Mouse (Mus musculus) embryonic facial prominence, embryonic 12.5 days (tissue): ENCODE measurements around the gene Gstm3. TPM values are rescaled to one million over a fixed set of nuclear protein-coding genes. Genes with fewer than 3 reads are reported as not detected.
"Not testable (repeated sequence)": the region's sequence is repeated elsewhere in the genome, so short reads cannot be mapped to it uniquely, and the experiment has no call there.

Experiments used
- ATAC-seq: fragments of 200-750 bp; cut with Nextera tagmentation; 2 replicates; pipeline ENCODE4 v1.8.0; 2017; ENCODE audit not compliant: insufficient number of reproducible peaks, insufficient read depth, low FRiP score, low TSS enrichment
- H3K27ac ChIP-seq: fragments of 300-500 bp; sonication (generic); 2 replicates; pipeline ENCODE4 v1.5.1; 2016; ENCODE audit warnings: mild to moderate bottlenecking
- H3K27me3 ChIP-seq: fragments of 300-500 bp; sonication (generic); 2 replicates; pipeline ENCODE4 v1.6.1; 2016; ENCODE audit warnings: mild to moderate bottlenecking, moderate library complexity
- H3K36me3 ChIP-seq: fragments of 300-500 bp; sonication (generic); 2 replicates; pipeline ENCODE4 v1.6.1; 2016; ENCODE audit warnings: mild to moderate bottlenecking
- H3K4me1 ChIP-seq: fragments of 300-500 bp; sonication (generic); 2 replicates; pipeline ENCODE4 v1.6.1; 2016
- H3K4me2 ChIP-seq: fragments of 300-500 bp; sonication (generic); replicated peaks from 2 replicates; pipeline ENCODE4 v1.6.1; 2016; ENCODE audit warnings: mild to moderate bottlenecking, moderate library complexity
- H3K4me3 ChIP-seq: fragments of 300-500 bp; sonication (generic); 2 replicates; pipeline ENCODE4 v1.5.1; 2016; ENCODE audit warnings: mild to moderate bottlenecking
- H3K9ac ChIP-seq: fragments of 300-500 bp; sonication (generic); 2 replicates; pipeline ENCODE4 v1.6.1; 2016; ENCODE audit warnings: mild to moderate bottlenecking, moderate library complexity
- H3K9me3 ChIP-seq: fragments of 300-500 bp; sonication (generic); 2 replicates; pipeline ENCODE4 v1.6.1; 2016; ENCODE audit warnings: mild to moderate bottlenecking, moderate library complexity
- WGBS: fragments of 180-500 bp; shearing (Covaris S2); methylation state at CpG from one replicate; pipeline ENCODE4 v1.1.7; 2016; 5-methylcytosine and 5-hydroxymethylcytosine counted together
- polyA plus RNA-seq: library from polyadenylated mRNA; unstranded; fragments of >200 nt; fragmentation: Nextera tagmentation; extraction: Ambion mirVana; gene quantifications from 2 replicates; pipeline ENCODE4 v1.2.1, GENCODE M21; 2016

Gene Gstm3
- polyA plus RNA-seq, 1 experiment from 2014 or later, result not detected

DNA sequence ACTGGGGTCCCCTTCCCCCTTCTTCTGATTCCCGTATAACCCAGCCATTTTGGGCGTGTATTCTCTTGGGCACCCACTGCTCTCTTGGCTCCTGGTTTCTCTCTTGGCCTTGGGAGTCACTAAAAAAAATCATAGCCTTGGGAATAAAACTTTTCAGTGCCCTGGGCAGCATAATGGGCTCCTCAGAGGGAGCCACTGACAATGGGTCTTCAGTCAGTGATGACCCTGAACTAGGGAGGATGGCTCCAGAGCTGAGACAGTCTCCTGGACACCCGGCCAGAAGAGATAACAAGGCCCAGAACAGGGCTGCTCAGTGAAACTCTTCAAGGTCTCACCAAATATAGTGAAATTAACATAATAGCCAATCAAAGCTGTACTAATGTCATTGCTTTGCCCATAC lies 29.5 kb upstream of the Gstm3 start:
- Histone ChIP-seq H3K36me3 (no peaks in the 10 kb centered on the region), H3K9ac (no peak overlapping the region), H3K4me2 (no peak overlapping the region), H3K4me1 (no peaks in the 10 kb centered on the region), H3K4me3 (no peak overlapping the region), H3K9me3 (no peaks in the 10 kb centered on the region), H3K27me3 (no peaks in the 10 kb centered on the region), H3K27ac (no peak overlapping the region)
- ATAC-seq, result no peak
- WGBS, result 86% methylated on average over 3 of the region's 3 CpGs

- WGBS, result 84% methylated on average over 4 of the region's 4 CpGs
- Histone ChIP-seq H3K9me3 (no peaks in the 10 kb centered on the region), H3K4me2 (no peak overlapping the region), H3K27me3 (no peaks in the 10 kb centered on the region), H3K4me1 (no peaks in the 10 kb centered on the region), H3K27ac (no peak overlapping the region), H3K4me3 (no peak overlapping the region), H3K36me3 (no peaks in the 10 kb centered on the region), H3K9ac (no peak overlapping the region)
- ATAC-seq, result no peak
Measured at GRCm38 (mm10) chr3:107996576-107996975, 27.5 kb upstream of the Gstm3 start.

- not testable (repeated sequence) for H3K27me3 ChIP-seq, H3K4me2 ChIP-seq, H3K9ac ChIP-seq, H3K4me3 ChIP-seq, H3K9me3 ChIP-seq, ATAC-seq, H3K4me1 ChIP-seq, H3K27ac ChIP-seq, H3K36me3 ChIP-seq
- WGBS, result 57% methylated on average over 2 of the region's 2 CpGs
Measured at GRCm38 (mm10) chr3:107995974-107996373, 26.9 kb upstream of the Gstm3 start.

GRCm38 (mm10) chr3:107986041-107986562 lies 17.0 kb upstream of the Gstm3 start, which contains the start of gene Gstm2:
Gene Gstm2 (minus strand): TSS chr3:107986453.
- Histone ChIP-seq H3K9me3 (no peaks in the 10 kb centered on the region), H3K9ac (no peak within 1 kb of the TSS), H3K27ac (no peak within 1 kb of the TSS), H3K4me1 (peaks cover 4% of the 10 kb centered on the region; the same call in 1 of the 2 replicates), H3K27me3 (no peaks in the 10 kb centered on the region), H3K4me2 (peak within 1 kb of the TSS; percentile 36), H3K4me3 (no peak within 1 kb of the TSS), H3K36me3 (no peaks in the 10 kb centered on the region)
- 55% methylated on average over 8 of the region's 8 CpGs for WGBS
- ATAC-seq, result peak; percentile 74; the same call in 1 of the 2 replicates

DNA sequence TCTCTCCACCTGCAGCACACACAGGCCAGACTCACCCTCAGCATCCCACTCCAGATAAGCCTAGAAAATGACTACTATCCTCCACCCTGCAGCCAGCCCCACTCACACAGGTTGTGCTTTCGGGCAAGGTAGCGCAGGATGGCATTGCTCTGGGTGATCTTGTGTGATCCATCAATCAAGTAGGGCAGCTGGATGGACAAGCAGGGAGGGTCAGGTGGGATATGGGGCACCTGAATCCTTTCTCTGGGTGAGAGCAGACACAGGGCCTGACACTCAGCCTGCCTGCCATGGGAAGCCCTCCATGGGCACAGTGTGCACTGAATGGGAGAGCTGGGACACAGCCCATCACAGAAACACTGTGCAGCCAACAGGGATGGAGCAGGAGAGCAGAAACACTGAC lies 16.1 kb upstream of the Gstm3 start:
- WGBS, result 96% methylated on average over 2 of the region's 2 CpGs
- not testable (repeated sequence) for H3K9ac ChIP-seq, H3K4me2 ChIP-seq, H3K4me1 ChIP-seq, H3K36me3 ChIP-seq, H3K27ac ChIP-seq, ATAC-seq, H3K27me3 ChIP-seq, H3K4me3 ChIP-seq, H3K9me3 ChIP-seq

- H3K4me3 ChIP-seq, result no peak overlapping the region
- peaks cover 4% of the 10 kb centered on the region; the same call in 1 of the 2 replicates for H3K4me1 ChIP-seq
- H3K27me3 ChIP-seq, result no peaks in the 10 kb centered on the region
- H3K36me3 ChIP-seq, result no peaks in the 10 kb centered on the region
- WGBS, result 87% methylated on average over 5 of the region's 5 CpGs
- no peak for ATAC-seq
- H3K4me2 ChIP-seq, result no peak overlapping the region
- no peak overlapping the region for H3K9ac ChIP-seq
- no peak overlapping the region for H3K27ac ChIP-seq
- H3K9me3 ChIP-seq, result no peaks in the 10 kb centered on the region
Measured at GRCm38 (mm10) chr3:107984471-107984870, 15.4 kb upstream of the Gstm3 start.

DNA sequence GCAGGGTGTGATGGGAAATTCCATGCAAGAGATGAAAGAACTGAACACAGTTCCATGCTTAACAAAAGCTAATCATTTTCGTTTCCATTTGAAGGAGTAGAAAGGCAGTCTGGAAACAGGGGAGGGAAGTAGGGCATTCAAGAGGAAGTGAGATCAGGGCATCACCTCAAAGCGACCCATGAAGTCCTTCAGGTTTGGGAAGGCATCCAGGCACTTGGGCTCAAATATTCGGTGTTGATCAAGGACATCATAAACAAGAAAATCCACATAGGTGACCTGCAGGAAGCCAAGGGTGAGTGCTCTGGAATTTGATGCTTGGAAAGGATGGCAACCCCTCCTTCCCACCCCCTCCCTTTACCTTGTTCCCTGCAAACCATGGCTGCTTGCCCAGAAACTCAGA lies 14.7 kb upstream of the Gstm3 start:
- Histone ChIP-seq H3K4me1 (peaks cover 4% of the 10 kb centered on the region; the same call in 1 of the 2 replicates), H3K4me2 (no peak overlapping the region), H3K36me3 (no peaks in the 10 kb centered on the region), H3K9me3 (no peaks in the 10 kb centered on the region), H3K4me3 (no peak overlapping the region), H3K27me3 (no peaks in the 10 kb centered on the region), H3K27ac (no peak overlapping the region), H3K9ac (no peak overlapping the region)
- 64% methylated on average over 3 of the region's 3 CpGs for WGBS
- no peak for ATAC-seq

GRCm38 (mm10) chr3:107982726-107983125 lies 13.6 kb upstream of the Gstm3 start:
- Histone ChIP-seq H3K9me3 (no peaks in the 10 kb centered on the region), H3K36me3 (no peaks in the 10 kb centered on the region), H3K4me2 (no peak overlapping the region), H3K4me1 (peaks cover 4% of the 10 kb centered on the region; the same call in 1 of the 2 replicates), H3K9ac (no peak overlapping the region), H3K27ac (no peak overlapping the region), H3K27me3 (no peaks in the 10 kb centered on the region), H3K4me3 (no peak overlapping the region)
- no peak for ATAC-seq
- 85% methylated on average over 6 of the region's 6 CpGs for WGBS

DNA sequence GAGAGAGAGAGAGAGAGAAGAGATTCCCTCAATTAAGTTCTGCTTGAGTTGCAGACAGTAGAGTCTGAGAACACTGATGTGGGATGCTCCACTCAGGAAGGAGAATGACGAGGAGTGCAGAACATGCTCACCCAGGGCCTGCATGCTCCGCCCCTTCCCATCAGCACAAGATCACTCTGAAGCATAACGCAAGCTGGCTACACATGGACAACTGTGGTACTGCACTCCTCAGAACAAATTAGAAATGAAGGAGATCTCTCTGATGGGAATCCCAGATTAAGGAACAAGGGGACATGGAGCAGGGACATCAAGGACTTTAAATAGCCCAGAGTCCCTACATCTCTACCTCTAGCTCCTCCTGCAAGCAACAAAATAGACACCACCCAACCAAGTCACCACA lies 12.2 kb upstream of the Gstm3 start:
- WGBS, result 71% methylated on average over 3 of the region's 3 CpGs
- Histone ChIP-seq H3K4me1 (peaks cover 4% of the 10 kb centered on the region; the same call in 1 of the 2 replicates), H3K27me3 (no peaks in the 10 kb centered on the region), H3K4me3 (no peak overlapping the region), H3K9ac (no peak overlapping the region), H3K36me3 (no peaks in the 10 kb centered on the region), H3K9me3 (no peaks in the 10 kb centered on the region), H3K4me2 (no peak overlapping the region), H3K27ac (no peak overlapping the region)
- no peak for ATAC-seq

- Histone ChIP-seq H3K27ac (no peak overlapping the region), H3K4me1 (no peaks in the 10 kb centered on the region), H3K27me3 (no peaks in the 10 kb centered on the region), H3K4me3 (no peak overlapping the region), H3K9ac (no peak overlapping the region), H3K9me3 (no peaks in the 10 kb centered on the region), H3K4me2 (no peak overlapping the region), H3K36me3 (no peaks in the 10 kb centered on the region)
- no peak for ATAC-seq
- WGBS, result 78% methylated on average over 3 of the region's 3 CpGs
Measured at GRCm38 (mm10) chr3:107977691-107978090, 8.6 kb upstream of the Gstm3 start.

GRCm38 (mm10) chr3:107974237-107974636 lies 5.2 kb upstream of the Gstm3 start:
- WGBS, result 100% methylated on average over 1 of the region's 1 CpGs
- Histone ChIP-seq H3K9ac (no peak overlapping the region), H3K27ac (no peak overlapping the region), H3K4me1 (no peaks in the 10 kb centered on the region), H3K9me3 (no peaks in the 10 kb centered on the region), H3K27me3 (no peaks in the 10 kb centered on the region), H3K4me3 (no peak overlapping the region), H3K4me2 (no peak overlapping the region), H3K36me3 (no peaks in the 10 kb centered on the region)
- no peak for ATAC-seq

DNA sequence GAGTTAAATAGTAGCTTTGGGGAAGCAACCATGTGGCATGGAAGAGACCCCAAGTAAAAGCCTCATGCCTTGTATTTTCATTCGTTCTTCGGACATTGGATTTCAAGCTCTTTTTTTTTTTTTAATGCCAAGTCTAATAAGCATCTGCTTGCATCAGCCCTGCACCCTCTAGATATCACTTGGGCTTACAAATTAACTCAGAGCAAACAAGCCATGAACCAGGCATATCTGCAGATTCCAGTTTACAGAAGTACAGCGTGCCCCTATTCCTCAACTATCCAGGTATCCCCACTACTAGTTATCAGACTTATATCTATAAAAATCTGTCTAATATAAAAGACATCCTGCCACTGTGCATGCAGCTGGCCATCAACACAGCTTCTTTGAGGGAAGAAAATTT lies 3.0 kb upstream of the Gstm3 start:
- no peaks in the 10 kb centered on the region for H3K4me1 ChIP-seq
- no peak overlapping the region for H3K9ac ChIP-seq
- no peaks in the 10 kb centered on the region for H3K36me3 ChIP-seq
- ATAC-seq, result no peak
- H3K4me3 ChIP-seq, result no peak overlapping the region
- no peak overlapping the region for H3K4me2 ChIP-seq
- H3K27me3 ChIP-seq, result no peaks in the 10 kb centered on the region
- no peak overlapping the region for H3K27ac ChIP-seq
- H3K9me3 ChIP-seq, result no peaks in the 10 kb centered on the region
- WGBS, result 82% methylated on average over 3 of the region's 3 CpGs

GRCm38 (mm10) chr3:107971101-107971500 lies 2.0 kb upstream of the Gstm3 start:
- H3K27me3 ChIP-seq, H3K9ac ChIP-seq, ATAC-seq, H3K27ac ChIP-seq, H3K4me1 ChIP-seq, H3K4me2 ChIP-seq, H3K9me3 ChIP-seq, H3K4me3 ChIP-seq, H3K36me3 ChIP-seq: not testable (repeated sequence)
- WGBS, result 59% methylated on average over 3 of the region's 3 CpGs
